Mouse (Mus musculus): ENCODE data around the gene Tmem95. TPM values are rescaled to one million over a fixed set of nuclear protein-coding genes. Genes with fewer than 3 reads are reported as not detected.
A peak's percentile ranks its signal among the peaks of the same experiment; 100 is the strongest.

Tmem95 gene
- total and polyA plus RNA-seq, 3 experiments: not detected

DNA sequence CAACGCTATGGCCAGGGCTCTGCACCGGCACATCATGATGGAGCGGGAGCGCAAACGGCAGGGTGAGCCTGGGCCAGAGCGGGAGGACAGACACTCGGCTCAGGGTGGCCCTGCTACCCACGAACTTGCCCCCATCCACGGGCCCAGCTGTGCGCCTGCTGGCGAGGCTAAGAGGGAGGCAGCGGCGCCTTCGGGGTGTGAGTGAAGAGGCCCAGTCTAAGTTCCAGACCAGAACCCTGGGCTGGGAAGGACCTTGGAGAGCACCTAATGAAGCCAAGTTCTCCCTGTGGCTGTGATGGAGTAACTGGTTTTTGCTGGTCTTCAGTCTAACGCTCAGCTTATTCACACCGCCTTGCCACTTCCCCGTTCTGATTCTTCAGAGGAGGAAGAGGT lies 36.5 kb upstream of the Tmem95 start:
- Histone ChIP-seq H3K27me3 (replicated peaks) (no peaks in the 10 kb centered on the region), H3K4me1 (ENCODE audit: control insufficient read depth in 1 of 2, insufficient read depth in 2 of 2) (peaks cover 21 to 61% of the 10 kb centered on the region in 2 experiments), H3K9me3 (replicated peaks; ENCODE audit: low read length) (no peaks in the 10 kb centered on the region), H3K4me3 (replicated peaks in 1 of 3; ENCODE audit: low read depth in 2 of 3, low read length in 2 of 3, poor library complexity in 1 of 3) (peak overlapping the region; percentile 67 to 91 (median 79)), H3K36me3 (replicated peaks in 1 of 2; ENCODE audit: control insufficient read depth in 1 of 2, insufficient read depth in 1 of 2, low read length in 1 of 2) (peaks cover 80 to 92% of the 10 kb centered on the region in 2 experiments), H3K79me2 (replicated peaks; ENCODE audit: control insufficient read depth, extremely low read depth, insufficient read depth, poor library complexity, severe bottlenecking) (peaks cover 34% of the 10 kb centered on the region), H3K9ac (ENCODE audit: insufficient read depth, low read depth) (peak overlapping the region; percentile 71), H3K27ac (ENCODE audit: insufficient read depth, low read depth) (peak overlapping the region; percentile 54), H3K4me2 (ENCODE audit: insufficient read depth, low read depth, poor library complexity, severe bottlenecking) (peak overlapping the region; percentile 77)
- in situ Hi-C loops (cut with MboI; ENCODE audit: low pct_ligation_motif_present, low pct_unique_long_range_greater_than_20kb, low sequenced_read_pairs): no loop called here
- TF ChIP-seq E2F4 (IDR thresholded peaks at IDR 0.05; ENCODE audit: insufficient replicate concordance, low read depth, low read length): no peak
- no peak for TF ChIP-seq BHLHE40 (IDR thresholded peaks at IDR 0.05; ENCODE audit: low read depth, low read length)
- TF ChIP-seq USF1 (IDR thresholded peaks at IDR 0.05; ENCODE audit: low read depth, low read length): no peak
- no peak for TF ChIP-seq MEF2A (IDR thresholded peaks at IDR 0.05; ENCODE audit: borderline replicate concordance, low read depth, low read length)
- TF ChIP-seq MAX (IDR thresholded peaks at IDR 0.05; ENCODE audit: low read length): no peak
- TF ChIP-seq ZMIZ1 (IDR thresholded peaks at IDR 0.05; ENCODE audit: low read depth, low read length): peak; percentile 1; the same call in 1 of the 2 replicates
- TF ChIP-seq KAT2A (IDR thresholded peaks at IDR 0.05; ENCODE audit: insufficient replicate concordance, low read length): no peak
- peak; percentile 20; the same call in 1 of the 2 replicates for TF ChIP-seq UBTF (IDR thresholded peaks at IDR 0.05; ENCODE audit: low read depth, low read length)
- dilution Hi-C loops (cut with MboI; ENCODE audit: extremely low pct_ligation_motif_present, extremely low pct_unique_long_range_greater_than_20kb, low sequenced_read_pairs): no loop called here
- DNase-seq (ENCODE audit: extremely low read depth): no peak

DNA sequence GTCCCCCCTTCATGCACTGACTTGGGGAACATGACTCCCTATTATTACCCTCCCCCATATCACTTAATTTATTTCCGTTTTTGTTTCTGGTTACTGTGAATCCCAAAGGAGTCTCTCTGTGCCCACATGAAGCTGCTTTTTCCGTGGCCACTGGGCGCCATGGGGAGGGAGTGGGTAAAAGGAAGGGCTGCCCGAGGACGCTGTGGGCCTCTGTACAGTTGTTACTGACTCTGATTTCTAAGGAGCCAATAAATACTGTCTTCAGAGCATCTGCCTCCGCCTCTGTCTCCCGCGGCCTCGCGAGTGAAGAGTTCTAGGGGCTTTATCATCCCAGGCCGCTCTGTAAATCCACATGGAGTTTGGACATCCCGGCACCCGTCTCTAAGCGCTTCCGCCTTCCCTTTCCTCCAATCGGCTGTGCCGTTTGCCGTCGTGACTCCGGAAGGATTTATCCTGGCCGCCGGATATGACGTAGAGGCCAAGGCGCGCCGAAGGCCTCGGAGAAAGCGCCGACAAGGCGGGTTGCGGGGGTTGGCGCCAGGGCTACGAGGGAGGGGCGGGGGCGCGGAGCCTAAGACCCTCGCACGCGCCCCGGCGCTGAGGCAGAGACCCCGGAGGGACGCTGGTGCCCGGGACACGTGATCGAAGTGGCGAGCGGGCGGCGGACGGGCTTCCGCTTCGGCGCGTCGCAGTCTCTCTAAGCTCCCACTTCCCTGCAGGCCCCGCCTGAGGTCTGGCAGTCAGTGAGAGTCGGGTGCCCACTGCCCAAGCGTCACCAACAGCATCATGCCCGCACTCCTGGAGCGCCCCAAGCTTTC lies 35.9 kb upstream of the Tmem95 start, which contains the start of gene Gps2:
Gene Gps2 (plus strand): TSS at position 335 of the 818 bp plus-strand sequence.
- peak; percentile 97 for DNase-seq (ENCODE audit: extremely low read depth)
- H3K79me2 ChIP-seq (replicated peaks; ENCODE audit: control insufficient read depth, extremely low read depth, insufficient read depth, poor library complexity, severe bottlenecking): peaks cover 28% of the 10 kb centered on the region
- no peak for TF ChIP-seq RCOR1 (conservative IDR thresholded peaks at IDR 0.05; ENCODE audit: low read depth, low read length)
- TF ChIP-seq ELF1 (IDR thresholded peaks at IDR 0.05; ENCODE audit: low read depth, low read length): peak; percentile 100
- TF ChIP-seq USF2 (conservative IDR thresholded peaks at IDR 0.05; ENCODE audit: low read depth, low read length): peak; percentile 46; the same call in 1 of the 2 replicates
- TF ChIP-seq CHD2 (IDR thresholded peaks at IDR 0.05; ENCODE audit: low read length): peak; percentile 98
- TF ChIP-seq KAT2A (IDR thresholded peaks at IDR 0.05; ENCODE audit: insufficient replicate concordance, low read length): peak; percentile 99
- TF ChIP-seq POLR2A (IDR thresholded peaks at IDR 0.05; ENCODE audit: low read depth, low read length): peak; percentile 86
- peak; percentile 78 for TF ChIP-seq NELFE (IDR thresholded peaks at IDR 0.05; ENCODE audit: low read depth, low read length)
- peak; percentile 93 for TF ChIP-seq ZMIZ1 (IDR thresholded peaks at IDR 0.05; ENCODE audit: low read depth, low read length)
- peak; percentile 74 for TF ChIP-seq BHLHE40 (IDR thresholded peaks at IDR 0.05; ENCODE audit: low read depth, low read length)
- TF ChIP-seq MAZ (IDR thresholded peaks at IDR 0.05; ENCODE audit: low read depth, low read length): peak; percentile 81
- peak; percentile 96 for TF ChIP-seq HCFC1 (IDR thresholded peaks at IDR 0.05; ENCODE audit: low read depth, low read length)
- TF ChIP-seq GABPA (IDR thresholded peaks at IDR 0.05; ENCODE audit: insufficient replicate concordance, low read depth, low read length): peak; percentile 43; the same call in 1 of the 2 replicates
- peak; percentile 71 for TF ChIP-seq IRF4 (IDR thresholded peaks at IDR 0.05; ENCODE audit: low read depth, low read length)
- TF ChIP-seq ZNF384 (IDR thresholded peaks at IDR 0.05; ENCODE audit: low read depth, low read length): no peak
- no peak; the same call in 1 of the 2 replicates for TF ChIP-seq E2F4 (IDR thresholded peaks at IDR 0.05; ENCODE audit: insufficient replicate concordance, low read depth, low read length)
- TF ChIP-seq MYC (IDR thresholded peaks at IDR 0.05; ENCODE audit: low read depth, low read length): peak; percentile 98
- no peak for TF ChIP-seq RAD21 (IDR thresholded peaks at IDR 0.05; ENCODE audit: low read depth, low read length)
- TF ChIP-seq CHD1 (IDR thresholded peaks at IDR 0.05; ENCODE audit: low read depth, low read length): no peak
- TF ChIP-seq UBTF (IDR thresholded peaks at IDR 0.05; ENCODE audit: low read depth, low read length): peak; percentile 75
- TF ChIP-seq MXI1 (IDR thresholded peaks at IDR 0.05; ENCODE audit: low read depth, low read length): peak; percentile 98
- TF ChIP-seq USF1 (IDR thresholded peaks at IDR 0.05; ENCODE audit: low read depth, low read length): peak; percentile 80
- peak; percentile 99 for TF ChIP-seq SIN3A (IDR thresholded peaks at IDR 0.05; ENCODE audit: low read length)
- peak; percentile 90 for TF ChIP-seq MAX (IDR thresholded peaks at IDR 0.05; ENCODE audit: low read length)
- TF ChIP-seq ZC3H11A (IDR thresholded peaks at IDR 0.05; ENCODE audit: low read depth, low read length): no peak
- TF ChIP-seq TBP (conservative IDR thresholded peaks at IDR 0.05; ENCODE audit: low read depth, low read length): peak; percentile 71
- TF ChIP-seq POLR2AphosphoS2 (IDR thresholded peaks at IDR 0.05; ENCODE audit: low read depth, low read length): peak; percentile 97
- peak; percentile 45 for TF ChIP-seq NRF1 (IDR thresholded peaks at IDR 0.05; ENCODE audit: low read depth, low read length)
- TF ChIP-seq TCF12 (IDR thresholded peaks at IDR 0.05; ENCODE audit: low read depth, low read length): peak; percentile 68
- H3K9ac ChIP-seq (ENCODE audit: insufficient read depth, low read depth): peak within 1 kb of the TSS; percentile 71
- H3K9me3 ChIP-seq (replicated peaks; ENCODE audit: low read length): no peaks in the 10 kb centered on the region
- peak within 1 kb of the TSS; percentile 81 for H3K4me2 ChIP-seq (ENCODE audit: insufficient read depth, low read depth, poor library complexity, severe bottlenecking)
- dilution Hi-C loops (cut with MboI; ENCODE audit: extremely low pct_ligation_motif_present, extremely low pct_unique_long_range_greater_than_20kb, low sequenced_read_pairs): no loop called here
- H3K27me3 ChIP-seq (replicated peaks): no peaks in the 10 kb centered on the region
- peaks cover 21 to 54% of the 10 kb centered on the region in 2 experiments for H3K4me1 ChIP-seq (ENCODE audit: control insufficient read depth in 1 of 2, insufficient read depth in 2 of 2)
- peak within 1 kb of the TSS; percentile 67 to 91 (median 79) for H3K4me3 ChIP-seq (replicated peaks in 1 of 3; ENCODE audit: low read depth in 2 of 3, low read length in 2 of 3, poor library complexity in 1 of 3)
- peaks cover 82 to 92% of the 10 kb centered on the region in 2 experiments for H3K36me3 ChIP-seq (replicated peaks in 1 of 2; ENCODE audit: control insufficient read depth in 1 of 2, insufficient read depth in 1 of 2, low read length in 1 of 2)
- peak within 1 kb of the TSS; percentile 54 for H3K27ac ChIP-seq (ENCODE audit: insufficient read depth, low read depth)
- in situ Hi-C loops (cut with MboI; ENCODE audit: low pct_ligation_motif_present, low pct_unique_long_range_greater_than_20kb, low sequenced_read_pairs): no loop called here

Measured in CH12.LX (cell line).